In genomic region chr13:53553192-53553875, GRCm38 (mm10) we compare ENCODE assay signal across 19 mouse cellular contexts.
A peak's percentile ranks its signal among the peaks of the same experiment; 100 is the strongest.
DNase-seq lines count a peak whose midpoint lies in the region; ATAC-seq lines count a peak whose summit lies in the region.
"Had no signal": no experiment of that assay in that cellular context is flagged by ENCODE, and none has a peak within 500 bp of the region (broad histone marks: within the 10 kb centered on the region; RNA-seq: fewer than 3 reads in every experiment).

No protein-coding gene starts in this region.

- H3K36me3 ChIP-seq in forebrain, embryonic 13.5 days (ENCODE audit: poor library complexity, severe bottlenecking): no peaks in the 10 kb centered on the region
- no peaks in the 10 kb centered on the region for H3K36me3 ChIP-seq in forebrain, embryonic 15.5 days
- no peaks in the 10 kb centered on the region for H3K36me3 ChIP-seq in neural tube, embryonic 12.5 days
- H3K36me3 ChIP-seq in midbrain, embryonic 11.5 days (ENCODE audit: control insufficient read depth, insufficient read depth, low read length): no peaks in the 10 kb centered on the region

- intact Hi-C loops in left cerebral cortex, postnatal 36 days (cut with DNase I): no loop called here
- intact Hi-C loops in left cerebral cortex, postnatal 25 days (cut with DNase I): no loop called here

- H3K27ac ChIP-seq in forebrain, embryonic 13.5 days: no peak overlapping the region
- H3K27ac ChIP-seq in forebrain, embryonic 15.5 days (replicated peaks): no peak overlapping the region
- H3K27ac ChIP-seq in neural tube, embryonic 12.5 days: no peak overlapping the region
- no peak overlapping the region for H3K27ac ChIP-seq in midbrain, embryonic 11.5 days (ENCODE audit: low read depth, low read length)
- H3K27ac ChIP-seq: kidney, postnatal 0 days had no signal

- H3K9ac ChIP-seq in forebrain, embryonic 13.5 days: no peak overlapping the region
- H3K9ac ChIP-seq in forebrain, embryonic 15.5 days (replicated peaks): no peak overlapping the region
- no peak overlapping the region for H3K9ac ChIP-seq in neural tube, embryonic 12.5 days
- H3K9ac ChIP-seq in midbrain, embryonic 11.5 days (ENCODE audit: low read length): no peak overlapping the region

- peaks cover 40% of the 10 kb centered on the region for H3K27me3 ChIP-seq in forebrain, embryonic 13.5 days
- 0 out of 2 replicates have a peak, but pooled peaks cover 4% of the 10 kb centered on the region for H3K27me3 ChIP-seq in forebrain, embryonic 15.5 days
- H3K27me3 ChIP-seq in neural tube, embryonic 12.5 days (replicated peaks): no peaks in the 10 kb centered on the region
- peaks cover 64% of the 10 kb centered on the region for H3K27me3 ChIP-seq in midbrain, embryonic 11.5 days (ENCODE audit: control insufficient read depth, insufficient read depth, low read length)

- DNase-seq in neural tube, embryonic 10.5 days (ENCODE audit: extremely low spot score, low spot score): no peak
- DNase-seq in midbrain, embryonic 11.5 days (ENCODE audit: low spot score, missing footprints): peak; percentile 93
- no peak for DNase-seq in layer of hippocampus, adult 8-10 months (ENCODE audit: low spot score in 2 of 2)
- DNase-seq in left cerebral cortex, postnatal 36 days (ENCODE audit: low spot score in 2 of 2): no peak
- no peak for DNase-seq in left cerebral cortex, postnatal 25 days (ENCODE audit: low spot score in 2 of 2)
- DNase-seq: adrenal gland, postnatal 36 days; cerebellum, postnatal 36 days; gastrocnemius, postnatal 10 days; heart, postnatal 14 days; layer of hippocampus, adult 9-11 months; right cerebral cortex, adult 18-20 months; thymus, postnatal 25 days had no signal

- ATAC-seq in forebrain, embryonic 13.5 days: no peak
- no peak for ATAC-seq in forebrain, embryonic 15.5 days (replicated peaks)
- 0 out of 2 replicates have a peak, but pooled peaks have one; percentile 46 for ATAC-seq in neural tube, embryonic 12.5 days (ENCODE audit: low FRiP score, low read depth)
- ATAC-seq in midbrain, embryonic 11.5 days (ENCODE audit: low FRiP score): peak; percentile 28; the same call in 1 of the 2 replicates
- ATAC-seq: forebrain, embryonic 14.5 days; lung, postnatal 0 days; Patski had no signal

- H3K4me1 ChIP-seq in forebrain, embryonic 13.5 days: peaks cover 14% of the 10 kb centered on the region
- H3K4me1 ChIP-seq in forebrain, embryonic 15.5 days: peaks cover 8% of the 10 kb centered on the region; the same call in 1 of the 2 replicates
- H3K4me1 ChIP-seq in neural tube, embryonic 12.5 days: peaks cover 22% of the 10 kb centered on the region
- H3K4me1 ChIP-seq in midbrain, embryonic 11.5 days (ENCODE audit: control insufficient read depth, insufficient read depth, low read length): peaks cover 14% of the 10 kb centered on the region

- 69% methylated on average over 13 of the region's 13 CpGs for WGBS in forebrain, embryonic 13.5 days
- 77% methylated on average over 13 of the region's 13 CpGs for WGBS in forebrain, embryonic 15.5 days
- WGBS in neural tube, embryonic 12.5 days: 71% methylated on average over 13 of the region's 13 CpGs
- WGBS in midbrain, embryonic 11.5 days: 57% methylated on average over 13 of the region's 13 CpGs

- no peaks in the 10 kb centered on the region for H3K9me3 ChIP-seq in forebrain, embryonic 13.5 days (replicated peaks)
- no peaks in the 10 kb centered on the region for H3K9me3 ChIP-seq in forebrain, embryonic 15.5 days
- H3K9me3 ChIP-seq in neural tube, embryonic 12.5 days: no peaks in the 10 kb centered on the region
- peaks cover 2% of the 10 kb centered on the region; the same call in 1 of the 2 replicates for H3K9me3 ChIP-seq in midbrain, embryonic 11.5 days (ENCODE audit: control insufficient read depth, low read length)

- no peak overlapping the region for H3K4me3 ChIP-seq in forebrain, embryonic 13.5 days
- no peak overlapping the region for H3K4me3 ChIP-seq in forebrain, embryonic 15.5 days
- H3K4me3 ChIP-seq in neural tube, embryonic 12.5 days: no peak overlapping the region
- H3K4me3 ChIP-seq in midbrain, embryonic 11.5 days (ENCODE audit: low read depth, low read length): no peak overlapping the region

- 0 out of 2 replicates have a peak overlapping the region, but pooled peaks have one; percentile 33 for H3K4me2 ChIP-seq in forebrain, embryonic 13.5 days
- H3K4me2 ChIP-seq in forebrain, embryonic 15.5 days (replicated peaks): no peak overlapping the region
- 0 out of 2 replicates have a peak overlapping the region, but pooled peaks have one; percentile 36 for H3K4me2 ChIP-seq in neural tube, embryonic 12.5 days (replicated peaks)
- H3K4me2 ChIP-seq in midbrain, embryonic 11.5 days: no peak overlapping the region

Comparison
In these comparisons a context has a peak if more than half of its experiments do, and no peak if none do; other contexts are left out.
1. H3K4me2 ChIP-seq: peak in forebrain, embryonic 13.5 days (single experiment) and neural tube, embryonic 12.5 days (single experiment); none in forebrain, embryonic 15.5 days (single experiment) and midbrain, embryonic 11.5 days (single experiment).
2. ATAC-seq: peak in neural tube, embryonic 12.5 days (single experiment) and midbrain, embryonic 11.5 days (single experiment); none in forebrain, embryonic 13.5 days (single experiment) and forebrain, embryonic 15.5 days (single experiment).